Mouse (Mus musculus) CH12.LX (cell line): ENCODE results near the gene Lrp2bp. TPM values are rescaled to one million over a fixed set of nuclear protein-coding genes. Genes with fewer than 3 reads are reported as not detected.

Experiments
- DNase-seq: peaks from one replicate; pipeline ENCODE4 v3.0.0-alpha.2; 2013; ENCODE audit errors: extremely low read depth
- H3K27ac ChIP-seq: 2 replicates; pipeline ENCODE4 v1.5.1; 2012; ENCODE audit warnings: low read depth, mild to moderate bottlenecking, control low read depth, moderate library complexity; ENCODE audit not compliant: insufficient read depth
- H3K27me3 ChIP-seq: replicated peaks from 2 replicates; pipeline ENCODE3; 2012; ENCODE audit warnings: inconsistent platforms
- H3K36me3 ChIP-seq, 2 experiments: replicated peaks in 1 of 2; 2 replicates each; pipeline versions ENCODE3 to v1.6.1; 2012; ENCODE audit warnings: inconsistent platforms in 1 of 2, low read length in 1 of 2, mild to moderate bottlenecking in 1 of 2, mixed read lengths in 1 of 2, moderate library complexity in 1 of 2; ENCODE audit not compliant: control insufficient read depth in 1 of 2, insufficient read depth in 1 of 2
- H3K4me1 ChIP-seq, 2 experiments: 2 replicates each; pipeline ENCODE4 v1.6.1; 2012; ENCODE audit warnings: inconsistent platforms in 1 of 2, moderate library complexity in 1 of 2; ENCODE audit not compliant: insufficient read depth in 2 of 2, control insufficient read depth in 1 of 2
- H3K4me2 ChIP-seq: 2 replicates; pipeline ENCODE4 v1.6.1; 2012; ENCODE audit warnings: low read depth, mild to moderate bottlenecking, control low read depth; ENCODE audit not compliant: poor library complexity, insufficient read depth, severe bottlenecking
- H3K4me3 ChIP-seq, 3 experiments: fragments of 150-350 bp in 1 of 3; sonication (generic) in 1 of 3; replicated peaks in 1 of 3; 2 replicates each; pipeline versions ENCODE3 to v1.5.1; 2011 to 2012; ENCODE audit warnings: low read depth in 2 of 3, low read length in 2 of 3, mild to moderate bottlenecking in 2 of 3, moderate library complexity in 2 of 3, control low read depth in 1 of 3, improper control_type of control experiment in 1 of 3, inconsistent platforms in 1 of 3, mixed read lengths in 1 of 3; ENCODE audit not compliant: poor library complexity in 1 of 3
- H3K79me2 ChIP-seq: replicated peaks from 2 replicates; pipeline ENCODE4 v1.6.1; 2012; ENCODE audit warnings: mild to moderate bottlenecking, moderate library complexity; ENCODE audit not compliant: control insufficient read depth, poor library complexity, insufficient read depth, severe bottlenecking; ENCODE audit errors: extremely low read depth
- H3K9ac ChIP-seq: 2 replicates; pipeline ENCODE4 v1.6.1; 2012; ENCODE audit warnings: low read depth, mild to moderate bottlenecking, control low read depth, moderate library complexity; ENCODE audit not compliant: insufficient read depth
- H3K9me3 ChIP-seq: replicated peaks from 2 replicates; pipeline ENCODE3; 2012; ENCODE audit warnings: low read length, inconsistent platforms, mixed read lengths
- BHLHE40 ChIP-seq: IDR thresholded peaks from 2 replicates; pipeline ENCODE4 v1.6.1; 2011; ENCODE audit warnings: mild to moderate bottlenecking, low read depth, low read length, improper control_type of control experiment
- CHD1 ChIP-seq: IDR thresholded peaks from 2 replicates; pipeline ENCODE4 v1.6.1; 2012; ENCODE audit warnings: low read depth, low read length, improper control_type of control experiment, inconsistent platforms
- CHD2 ChIP-seq: IDR thresholded peaks from 2 replicates; pipeline ENCODE4 v1.6.1; 2011; ENCODE audit warnings: low read length, improper control_type of control experiment
- CTCF ChIP-seq, 2 experiments: IDR thresholded peaks in 1 of 2; conservative IDR thresholded peaks in 1 of 2; 2 replicates each; pipeline ENCODE4 v1.5.1; 2011 to 2012; ENCODE audit warnings: low read depth in 2 of 2, low read length in 2 of 2, improper control_type of control experiment in 1 of 2, inconsistent platforms in 1 of 2, mild to moderate bottlenecking in 1 of 2, moderate library complexity in 1 of 2
- E2F4 ChIP-seq: IDR thresholded peaks from 2 replicates; pipeline ENCODE4 v1.6.1; 2011; ENCODE audit warnings: low read depth, low read length, improper control_type of control experiment; ENCODE audit not compliant: insufficient replicate concordance
- ELF1 ChIP-seq: IDR thresholded peaks from 2 replicates; pipeline ENCODE4 v1.6.1; 2014; ENCODE audit warnings: low read depth, mild to moderate bottlenecking, inconsistent platforms, low read length, improper control_type of control experiment
- EP300 ChIP-seq: IDR thresholded peaks from 2 replicates; pipeline ENCODE4 v1.6.1; 2011; ENCODE audit warnings: low read length, improper control_type of control experiment
- ETS1 ChIP-seq: conservative IDR thresholded peaks from 2 replicates; pipeline ENCODE4 v1.6.1; 2012; ENCODE audit warnings: low read depth, mild to moderate bottlenecking, inconsistent platforms, low read length, improper control_type of control experiment, moderate library complexity
- GABPA ChIP-seq: IDR thresholded peaks from 2 replicates; pipeline ENCODE4 v1.6.1; 2012; ENCODE audit warnings: low read depth, low read length, improper control_type of control experiment, inconsistent platforms; ENCODE audit not compliant: insufficient replicate concordance
- HCFC1 ChIP-seq: IDR thresholded peaks from 2 replicates; pipeline ENCODE4 v1.6.1; 2012; ENCODE audit warnings: low read depth, mild to moderate bottlenecking, inconsistent platforms, low read length, improper control_type of control experiment
- IRF4 ChIP-seq: IDR thresholded peaks from 2 replicates; pipeline ENCODE4 v1.6.1; 2014; ENCODE audit warnings: low read depth, mild to moderate bottlenecking, inconsistent platforms, low read length, improper control_type of control experiment
- JUN ChIP-seq: IDR thresholded peaks from 2 replicates; pipeline ENCODE4 v1.6.1; 2011; ENCODE audit warnings: low read depth, mild to moderate bottlenecking, low read length, improper control_type of control experiment, moderate library complexity; ENCODE audit not compliant: insufficient read depth
- JUND ChIP-seq: conservative IDR thresholded peaks from 2 replicates; pipeline ENCODE4 v1.6.1; 2011; ENCODE audit warnings: low read depth, low read length, improper control_type of control experiment
- KAT2A ChIP-seq: IDR thresholded peaks from 2 replicates; pipeline ENCODE4 v1.6.1; 2012; ENCODE audit warnings: low read length, improper control_type of control experiment, inconsistent platforms; ENCODE audit not compliant: insufficient replicate concordance
- MAFK ChIP-seq: IDR thresholded peaks from 2 replicates; pipeline ENCODE4 v1.6.1; 2011; ENCODE audit warnings: low read length, improper control_type of control experiment; ENCODE audit not compliant: insufficient replicate concordance
- MAX ChIP-seq: IDR thresholded peaks from 2 replicates; pipeline ENCODE4 v1.6.1; 2011; ENCODE audit warnings: low read length, improper control_type of control experiment
- MAZ ChIP-seq: IDR thresholded peaks from 2 replicates; pipeline ENCODE4 v1.6.1; 2012; ENCODE audit warnings: low read depth, mild to moderate bottlenecking, inconsistent platforms, low read length, improper control_type of control experiment, moderate library complexity
- MEF2A ChIP-seq: IDR thresholded peaks from 2 replicates; pipeline ENCODE4 v1.6.1; 2014; ENCODE audit warnings: low read depth, mild to moderate bottlenecking, inconsistent platforms, low read length, improper control_type of control experiment, borderline replicate concordance
- MXI1 ChIP-seq: IDR thresholded peaks from 2 replicates; pipeline ENCODE4 v1.6.1; 2011; ENCODE audit warnings: mild to moderate bottlenecking, low read depth, low read length, improper control_type of control experiment
- MYC ChIP-seq: IDR thresholded peaks from 2 replicates; pipeline ENCODE4 v1.6.1; 2011; ENCODE audit warnings: low read depth, mild to moderate bottlenecking, improper control_type of control experiment, low read length
- NELFE ChIP-seq: IDR thresholded peaks from 2 replicates; pipeline ENCODE4 v1.6.1; 2011; ENCODE audit warnings: low read depth, low read length, improper control_type of control experiment
- NRF1 ChIP-seq: IDR thresholded peaks from 2 replicates; pipeline ENCODE4 v1.6.1; 2014; ENCODE audit warnings: low read depth, mild to moderate bottlenecking, inconsistent platforms, low read length, improper control_type of control experiment, moderate library complexity
- PAX5 ChIP-seq: IDR thresholded peaks from 2 replicates; pipeline ENCODE4 v1.6.1; 2012; ENCODE audit warnings: low read length, inconsistent platforms, mixed read lengths
- POLR2A ChIP-seq: IDR thresholded peaks from 2 replicates; pipeline ENCODE4 v1.6.1; 2011; ENCODE audit warnings: low read depth, mild to moderate bottlenecking, improper control_type of control experiment, low read length
- POLR2AphosphoS2 ChIP-seq: IDR thresholded peaks from 2 replicates; pipeline ENCODE4 v1.6.1; 2011; ENCODE audit warnings: low read depth, low read length, improper control_type of control experiment
- RAD21 ChIP-seq: IDR thresholded peaks from 2 replicates; pipeline ENCODE4 v1.6.1; 2011; ENCODE audit warnings: low read depth, mild to moderate bottlenecking, low read length, improper control_type of control experiment, moderate library complexity
- RCOR1 ChIP-seq: conservative IDR thresholded peaks from 2 replicates; pipeline ENCODE4 v1.6.1; 2012; ENCODE audit warnings: low read depth, mild to moderate bottlenecking, inconsistent platforms, low read length, improper control_type of control experiment
- SIN3A ChIP-seq: IDR thresholded peaks from 2 replicates; pipeline ENCODE4 v1.6.1; 2012; ENCODE audit warnings: low read length, improper control_type of control experiment, inconsistent platforms
- SMC3 ChIP-seq: IDR thresholded peaks from 2 replicates; pipeline ENCODE4 v1.6.1; 2011; ENCODE audit warnings: low read depth, low read length, improper control_type of control experiment
- TBP ChIP-seq: conservative IDR thresholded peaks from 2 replicates; pipeline ENCODE4 v1.6.1; 2011; ENCODE audit warnings: low read depth, low read length, improper control_type of control experiment
- TCF12 ChIP-seq: IDR thresholded peaks from 2 replicates; pipeline ENCODE4 v1.6.1; 2014; ENCODE audit warnings: low read depth, mild to moderate bottlenecking, inconsistent platforms, low read length, improper control_type of control experiment
- UBTF ChIP-seq: IDR thresholded peaks from 2 replicates; pipeline ENCODE4 v1.6.1; 2012; ENCODE audit warnings: low read depth, mild to moderate bottlenecking, inconsistent platforms, low read length, improper control_type of control experiment, moderate library complexity
- USF1 ChIP-seq: IDR thresholded peaks from 2 replicates; pipeline ENCODE4 v1.6.1; 2014; ENCODE audit warnings: low read depth, mild to moderate bottlenecking, inconsistent platforms, low read length, improper control_type of control experiment
- USF2 ChIP-seq: conservative IDR thresholded peaks from 2 replicates; pipeline ENCODE4 v1.6.1; 2011; ENCODE audit warnings: low read depth, low read length, improper control_type of control experiment
- ZC3H11A ChIP-seq: IDR thresholded peaks from 2 replicates; pipeline ENCODE4 v1.6.1; 2012; ENCODE audit warnings: low read depth, mild to moderate bottlenecking, inconsistent platforms, low read length, improper control_type of control experiment
- ZKSCAN1 ChIP-seq: IDR thresholded peaks from 2 replicates; pipeline ENCODE4 v1.6.1; 2012; ENCODE audit warnings: low read depth, inconsistent platforms, low read length, improper control_type of control experiment, borderline replicate concordance
- ZMIZ1 ChIP-seq: IDR thresholded peaks from 2 replicates; pipeline ENCODE4 v1.6.1; 2012; ENCODE audit warnings: low read depth, mild to moderate bottlenecking, inconsistent platforms, low read length, improper control_type of control experiment
- ZNF384 ChIP-seq: IDR thresholded peaks from 2 replicates; pipeline ENCODE4 v1.6.1; 2012; ENCODE audit warnings: low read depth, low read length, improper control_type of control experiment, inconsistent platforms
- dilution Hi-C: fragments of 300-500 bp; cut with MboI; formaldehyde crosslinking; loops from 2 replicates; pipeline ENCODE4 v1.14.3; 2020; ENCODE audit warnings: low sequenced_read_pairs; ENCODE audit not compliant: extremely low pct_unique_long_range_greater_than_20kb, extremely low pct_ligation_motif_present
- in situ Hi-C: fragments of 300-500 bp; cut with MboI; formaldehyde crosslinking; loops from 3 replicates; pipeline ENCODE4 v1.14.3; 2019; ENCODE audit warnings: low sequenced_read_pairs, low pct_ligation_motif_present, low pct_unique_long_range_greater_than_20kb, mixed read lengths
- polyA plus RNA-seq: library from polyadenylated mRNA; unstranded; fragments of >175 nt; gene quantifications from 2 replicates; pipeline ENCODE4 v1.2.1, GENCODE M21; 2012; ENCODE audit warnings: low read depth; ENCODE audit not compliant: insufficient read length
- total RNA-seq, 2 experiments: library from RNA; depleted of rRNA; stranded (reverse); fragments of 300-350 nt in 1 of 2; fragments of >200 nt in 1 of 2; gene quantifications; 2 replicates each; pipeline ENCODE4 v1.2.3; 2012 to 2014

Gene Lrp2bp
- total and polyA plus RNA-seq, 3 experiments, result 0.43 TPM; not detected in 2

- DNase-seq, result peak; percentile 99
- peak within 1 kb of the TSS; percentile 74 to 82 (median 79) for H3K4me3 ChIP-seq
- peak within 1 kb of the TSS; percentile 92 for H3K9ac ChIP-seq
- H3K27ac ChIP-seq, result peak within 1 kb of the TSS; percentile 27; the same call in 1 of the 2 replicates
- peaks cover 9 to 32% of the 10 kb centered on the region in 2 experiments for H3K36me3 ChIP-seq
- H3K9me3 ChIP-seq, result peaks cover 18% of the 10 kb centered on the region
- peaks cover 0 to 9% of the 10 kb centered on the region in 2 experiments; a peak in 2 of 4 replicates for H3K4me1 ChIP-seq
- no peaks in the 10 kb centered on the region for H3K27me3 ChIP-seq
- TF ChIP-seq JUN (peak; percentile 76), CTCF (conservative IDR thresholded peaks at IDR 0.05 in 1 of 2, IDR thresholded peaks at IDR 0.05 in 1 of 2; ENCODE audit: low read depth in 2 of 2, low read length in 2 of 2) (no peak), CHD1 (no peak), EP300 (0 out of 2 replicates have a peak, but pooled peaks have one; percentile 25), NELFE (peak; percentile 57; the same call in 1 of the 2 replicates), IRF4 (peak; percentile 58; the same call in 1 of the 2 replicates), ETS1 (no peak), SMC3 (no peak), TCF12 (peak; percentile 63; the same call in 1 of the 2 replicates), POLR2AphosphoS2 (no peak), TBP (peak; percentile 82), HCFC1 (peak; percentile 97), JUND (peak; percentile 86), RAD21 (no peak), SIN3A (peak; percentile 93), USF2 (no peak), E2F4 (peak; percentile 92; the same call in 1 of the 2 replicates), ZMIZ1 (peak; percentile 60; the same call in 1 of the 2 replicates), MEF2A (no peak), MAZ (no peak), RCOR1 (no peak), MAFK (no peak), NRF1 (peak; percentile 79), KAT2A (peak; percentile 94; the same call in 1 of the 2 replicates), ZC3H11A (no peak), MAX (peak; percentile 89), GABPA (peak; percentile 27; the same call in 1 of the 2 replicates), BHLHE40 (no peak), UBTF (no peak), ZNF384 (no peak), ZKSCAN1 (no peak), MYC (peak; percentile 85), ELF1 (peak; percentile 92), PAX5 (no peak), POLR2A (peak; percentile 80), MXI1 (peak; percentile 99), CHD2 (no peak), USF1 (no peak)
- in situ Hi-C loops, result no loop called here
- dilution Hi-C loops, result no loop called here
- H3K79me2 ChIP-seq, result peaks cover 4% of the 10 kb centered on the region
- H3K4me2 ChIP-seq, result peak within 1 kb of the TSS; percentile 96
Measured at GRCm38 (mm10) chr8:45975126-45975836, 23.8 kb upstream of the Lrp2bp start, which contains the start of the genes 1700029J07Rik and Ufsp2. 1700029J07Rik (minus strand) TSS chr8:45975252. Ufsp2 (plus strand) TSS chr8:45975528.
